Mouse (Mus musculus) liver, embryonic 13.5 days (tissue): ENCODE measurements at regions not wholly inside any gene's neighbourhood (a gene's known extent, or its start where the extent isn't known, plus 50 kb on each side); places are given as distances from the start of the nearest gene placed in this dataset.
"Not testable (repeated sequence)": the region's sequence is repeated elsewhere in the genome, so short reads cannot be mapped to it uniquely, and the experiment has no call there.

ENCODE experiments used
- ATAC-seq: fragments of 200-750 bp; cut with Nextera tagmentation; 2 replicates; pipeline ENCODE4 v1.8.0; 2017; ENCODE audit warnings: low read depth, mild to moderate bottlenecking, moderate number of reproducible peaks, moderate library complexity
- DNase-seq: peaks from one replicate; pipeline ENCODE4 v3.0.0; 2022
- H3K27ac ChIP-seq: fragments of 300-500 bp; sonication (generic); 2 replicates; pipeline ENCODE4 v1.5.1; 2015; ENCODE audit warnings: moderate library complexity, mild to moderate bottlenecking, inconsistent platforms
- H3K27me3 ChIP-seq: fragments of 300-500 bp; sonication (generic); 2 replicates; pipeline ENCODE4 v1.6.1; 2015; ENCODE audit warnings: mild to moderate bottlenecking, inconsistent platforms
- H3K36me3 ChIP-seq: fragments of 300-500 bp; sonication (generic); 2 replicates; pipeline ENCODE4 v1.6.1; 2015; ENCODE audit warnings: mild to moderate bottlenecking, inconsistent platforms
- H3K4me1 ChIP-seq: fragments of 300-500 bp; sonication (generic); replicated peaks from 2 replicates; pipeline ENCODE4 v1.6.1; 2015; ENCODE audit warnings: inconsistent platforms
- H3K4me2 ChIP-seq: fragments of 300-500 bp; sonication (generic); 2 replicates; pipeline ENCODE4 v1.6.1; 2015; ENCODE audit warnings: inconsistent platforms, mild to moderate bottlenecking, moderate library complexity
- H3K4me3 ChIP-seq: fragments of 300-500 bp; sonication (generic); replicated peaks from 2 replicates; pipeline ENCODE4 v1.5.1; 2015; ENCODE audit warnings: mild to moderate bottlenecking, inconsistent platforms
- H3K9ac ChIP-seq: fragments of 300-500 bp; sonication (generic); 2 replicates; pipeline ENCODE4 v1.6.1; 2015; ENCODE audit warnings: mild to moderate bottlenecking, inconsistent platforms
- H3K9me3 ChIP-seq: fragments of 300-500 bp; sonication (generic); replicated peaks from 2 replicates; pipeline ENCODE4 v1.6.1; 2016; ENCODE audit warnings: inconsistent platforms
- WGBS: fragments of 180-500 bp; shearing (Covaris S2); methylation state at CpG from one replicate; pipeline ENCODE4 v1.1.7; 2015; ENCODE audit not compliant: insufficient replicate concordance; 5-methylcytosine and 5-hydroxymethylcytosine counted together

GRCm38 (mm10) chr5:78075203-78075602, 667.4 kb upstream of the Igfbp7 start:
- DNase-seq (no peak), ATAC-seq (no peak)
- H3K27ac ChIP-seq: no peak overlapping the region
- H3K27me3 ChIP-seq: no peaks in the 10 kb centered on the region
- no peak overlapping the region for H3K4me2 ChIP-seq
- H3K4me3 ChIP-seq: no peak overlapping the region
- no peaks in the 10 kb centered on the region for H3K4me1 ChIP-seq
- 36% methylated on average over 1 of the region's 1 CpGs for WGBS
- H3K9ac ChIP-seq: no peak overlapping the region
- H3K9me3 ChIP-seq: no peaks in the 10 kb centered on the region
- H3K36me3 ChIP-seq: no peaks in the 10 kb centered on the region

DNA sequence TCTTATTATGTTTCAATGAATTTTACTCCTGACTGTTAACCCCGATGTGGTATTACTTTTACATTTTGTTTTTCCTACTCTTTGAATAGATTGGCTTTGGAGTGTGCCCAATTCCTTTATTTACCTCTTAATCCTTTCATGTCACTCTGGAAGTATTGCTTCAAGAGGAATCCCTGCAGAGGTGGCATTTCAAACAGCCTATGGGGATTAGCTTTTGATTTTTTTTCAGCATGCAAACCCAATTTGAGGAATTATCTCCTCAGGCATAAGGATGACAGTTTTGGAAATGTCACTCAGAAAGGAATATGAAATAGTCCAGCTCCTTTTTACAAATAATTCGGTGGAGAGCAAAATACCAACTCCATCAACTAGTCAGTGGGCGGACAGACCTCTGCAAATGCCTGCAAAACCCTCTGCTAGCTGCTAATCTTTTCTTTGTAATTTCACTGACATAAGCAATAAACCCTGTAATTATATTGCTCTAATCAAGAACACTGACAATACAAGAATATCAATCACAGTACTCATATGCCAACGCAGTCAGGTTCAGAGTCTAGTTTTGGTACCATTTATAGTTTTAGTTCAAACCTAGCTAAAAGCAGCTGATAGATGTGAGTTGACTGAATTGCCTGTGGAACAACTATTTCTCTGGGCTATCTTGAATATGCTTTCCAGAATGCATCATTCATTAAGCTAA, 624.9 kb upstream of the Igfbp7 start:
- ATAC-seq: no peak

DNA sequence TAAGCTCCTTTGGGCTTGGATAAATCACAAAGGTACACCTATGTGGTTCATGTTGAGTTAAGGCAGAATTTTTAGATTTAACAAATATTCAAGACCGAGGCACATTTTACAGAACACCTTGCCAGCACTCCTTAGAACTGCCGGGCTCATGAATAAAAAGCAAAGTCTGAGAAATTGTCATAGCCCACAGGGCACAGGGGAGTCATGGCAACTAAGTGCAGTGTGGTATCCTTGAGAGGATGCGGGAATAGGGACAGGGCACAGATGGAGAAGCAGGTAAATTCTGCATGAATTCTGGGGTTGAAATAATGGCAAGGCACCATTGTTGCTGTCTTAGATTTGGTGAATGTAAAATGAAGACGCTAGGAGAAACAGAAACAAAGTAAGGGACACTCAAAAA, 609.7 kb upstream of the Igfbp7 start:
- Histone ChIP-seq H3K27ac (no peak overlapping the region), H3K27me3 (no peaks in the 10 kb centered on the region), H3K9ac (no peak overlapping the region), H3K4me1 (no peaks in the 10 kb centered on the region), H3K4me3 (no peak overlapping the region), H3K4me2 (no peak overlapping the region), H3K9me3 (no peaks in the 10 kb centered on the region), H3K36me3 (no peaks in the 10 kb centered on the region)
- ATAC-seq (no peak), DNase-seq (no peak)
- 68% methylated on average over 4 of the region's 4 CpGs for WGBS

More for the DNA sequence above, 624.9 kb upstream of the Igfbp7 start:
- H3K27ac ChIP-seq: no peak overlapping the region
- no peaks in the 10 kb centered on the region for H3K27me3 ChIP-seq
- H3K4me1 ChIP-seq: no peaks in the 10 kb centered on the region
- no peaks in the 10 kb centered on the region for H3K36me3 ChIP-seq
- H3K4me2 ChIP-seq: no peak overlapping the region
- H3K4me3 ChIP-seq: no peak overlapping the region
- no peak overlapping the region for H3K9ac ChIP-seq
- no peak for DNase-seq
- no peaks in the 10 kb centered on the region for H3K9me3 ChIP-seq
- 52% methylated on average over 4 of the region's 4 CpGs for WGBS

GRCm38 (mm10) chr5:77986449-77987047, 578.7 kb upstream of the Igfbp7 start:
- DNase-seq (no peak), ATAC-seq (no peak)
- 58% methylated on average over 10 of the region's 10 CpGs for WGBS
- no peaks in the 10 kb centered on the region for H3K4me1 ChIP-seq
- H3K27ac ChIP-seq: no peak overlapping the region
- H3K36me3 ChIP-seq: no peaks in the 10 kb centered on the region
- no peaks in the 10 kb centered on the region for H3K9me3 ChIP-seq
- no peak overlapping the region for H3K9ac ChIP-seq
- H3K27me3 ChIP-seq: no peaks in the 10 kb centered on the region
- no peak overlapping the region for H3K4me2 ChIP-seq
- no peak overlapping the region for H3K4me3 ChIP-seq

GRCm38 (mm10) chr5:77985269-77985668, 577.4 kb upstream of the Igfbp7 start:
- H3K4me2 ChIP-seq: no peak overlapping the region
- H3K36me3 ChIP-seq: no peaks in the 10 kb centered on the region
- H3K9me3 ChIP-seq: no peaks in the 10 kb centered on the region
- ATAC-seq: no peak
- no peaks in the 10 kb centered on the region for H3K27me3 ChIP-seq
- no peak overlapping the region for H3K27ac ChIP-seq
- no peak overlapping the region for H3K9ac ChIP-seq
- no peak overlapping the region for H3K4me3 ChIP-seq
- no peak for DNase-seq
- no peaks in the 10 kb centered on the region for H3K4me1 ChIP-seq
- WGBS: 66% methylated on average over 1 of the region's 1 CpGs

DNA sequence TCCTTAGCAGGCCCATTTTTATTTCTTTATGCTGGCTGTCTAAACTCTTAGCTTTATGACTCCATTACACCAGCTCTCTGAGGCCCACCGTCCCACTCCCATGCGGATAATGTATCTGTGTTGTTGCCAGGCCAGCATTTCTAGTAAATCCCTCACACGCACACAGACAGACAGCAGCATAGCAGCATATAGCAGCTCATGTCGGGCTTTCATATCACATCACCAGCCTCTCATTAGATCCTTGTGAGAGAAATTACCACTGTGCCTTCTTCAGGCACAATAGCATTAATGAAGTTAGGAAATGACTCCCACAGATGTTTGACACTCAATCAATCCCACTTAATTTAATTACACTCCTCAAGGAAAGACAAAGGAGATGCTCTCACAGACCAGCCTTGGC, 532.2 kb upstream of the Igfbp7 start:
- H3K9me3 ChIP-seq, H3K9ac ChIP-seq, H3K36me3 ChIP-seq, H3K4me1 ChIP-seq, H3K27me3 ChIP-seq, DNase-seq, H3K27ac ChIP-seq, H3K4me3 ChIP-seq, H3K4me2 ChIP-seq, ATAC-seq: not testable (repeated sequence)
- WGBS: 74% methylated on average over 4 of the region's 4 CpGs

DNA sequence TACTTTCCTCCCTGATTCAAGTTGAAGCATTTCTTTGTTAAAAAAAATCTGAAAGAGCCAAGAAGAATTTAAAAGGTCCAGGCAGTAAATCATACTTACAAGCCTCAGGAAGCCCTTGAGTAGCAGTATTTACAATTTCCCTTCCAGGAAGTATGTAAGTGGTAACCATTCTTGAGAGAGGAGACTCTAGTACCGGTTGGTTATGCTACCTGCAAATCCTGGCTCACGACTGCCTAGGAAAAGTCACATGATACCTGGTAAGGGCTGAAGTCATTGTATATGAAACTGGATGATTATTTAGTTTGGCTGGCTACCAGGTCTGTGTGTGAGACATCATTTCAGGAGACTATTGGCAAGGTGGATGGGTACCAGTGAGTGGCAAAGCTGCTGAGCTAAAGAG, 524.0 kb upstream of the Igfbp7 start:
- ATAC-seq: no peak
- DNase-seq: no peak
- no peak overlapping the region for H3K27ac ChIP-seq
- no peaks in the 10 kb centered on the region for H3K9me3 ChIP-seq
- no peak overlapping the region for H3K4me3 ChIP-seq
- H3K9ac ChIP-seq: no peak overlapping the region
- H3K4me2 ChIP-seq: no peak overlapping the region
- no peaks in the 10 kb centered on the region for H3K27me3 ChIP-seq
- WGBS: 69% methylated on average over 2 of the region's 2 CpGs
- H3K36me3 ChIP-seq: no peaks in the 10 kb centered on the region
- no peaks in the 10 kb centered on the region for H3K4me1 ChIP-seq

DNA sequence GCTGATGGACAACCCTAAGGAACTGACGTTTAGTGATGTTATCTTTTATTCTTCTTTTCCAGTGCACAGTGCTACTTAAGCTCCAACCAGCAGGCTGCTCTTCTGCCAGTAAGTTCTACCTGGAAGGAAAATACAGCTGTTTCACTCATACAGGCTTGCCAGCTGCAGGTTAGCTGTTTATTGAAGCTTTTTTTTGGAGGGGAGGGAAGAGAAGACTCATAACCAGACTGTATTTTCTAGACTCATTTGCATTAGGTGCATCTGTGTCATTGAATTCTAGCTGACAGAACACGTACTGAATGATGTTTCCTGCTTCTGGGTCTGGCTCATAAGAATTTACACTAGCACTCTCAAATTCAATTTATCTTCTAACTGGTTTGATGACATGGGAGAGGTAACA, 513.3 kb upstream of the Igfbp7 start:
- Histone ChIP-seq H3K36me3 (no peaks in the 10 kb centered on the region), H3K27ac (no peak overlapping the region), H3K4me2 (no peak overlapping the region), H3K27me3 (no peaks in the 10 kb centered on the region), H3K9ac (no peak overlapping the region), H3K4me3 (no peak overlapping the region), H3K4me1 (no peaks in the 10 kb centered on the region), H3K9me3 (0 out of 2 replicates have a peak, but pooled peaks cover 4% of the 10 kb centered on the region)
- 54% methylated on average over 2 of the region's 2 CpGs for WGBS
- DNase-seq (no peak), ATAC-seq (no peak)

- Histone ChIP-seq H3K4me2 (no peak overlapping the region), H3K27me3 (no peaks in the 10 kb centered on the region), H3K36me3 (no peaks in the 10 kb centered on the region), H3K4me1 (no peaks in the 10 kb centered on the region), H3K27ac (no peak overlapping the region), H3K9ac (no peak overlapping the region), H3K9me3 (no peaks in the 10 kb centered on the region), H3K4me3 (no peak overlapping the region)
- no peak for ATAC-seq
- WGBS: 47% methylated on average over 7 of the region's 7 CpGs
- DNase-seq: no peak
Observed at GRCm38 (mm10) chr5:77917086-77917676, 509.3 kb upstream of the Igfbp7 start.

DNA sequence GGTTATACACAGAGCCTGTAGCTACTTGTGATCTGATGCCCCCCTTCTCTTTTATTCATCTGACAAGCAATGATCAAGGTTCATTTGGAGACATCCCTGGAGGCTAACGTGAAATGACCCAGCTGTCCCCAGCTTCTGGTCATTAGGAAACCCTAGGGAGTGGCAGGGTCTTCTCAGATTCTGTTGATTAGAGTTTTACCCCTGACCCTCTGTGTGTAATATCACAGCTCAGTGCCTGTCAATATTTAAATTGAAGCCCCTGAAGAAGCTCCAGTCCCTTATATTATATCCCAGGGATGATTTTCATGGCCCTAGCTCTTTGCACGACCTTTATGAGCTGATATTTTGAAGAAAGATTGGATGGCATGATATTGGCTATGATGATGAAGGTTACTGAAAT, 508.5 kb upstream of the Igfbp7 start:
- no peak for DNase-seq
- no peak overlapping the region for H3K9ac ChIP-seq
- no peak for ATAC-seq
- no peaks in the 10 kb centered on the region for H3K36me3 ChIP-seq
- no peaks in the 10 kb centered on the region for H3K27me3 ChIP-seq
- H3K9me3 ChIP-seq: no peaks in the 10 kb centered on the region
- no peak overlapping the region for H3K27ac ChIP-seq
- H3K4me2 ChIP-seq: no peak overlapping the region
- H3K4me3 ChIP-seq: no peak overlapping the region
- WGBS: 35% methylated on average over 2 of the region's 2 CpGs
- H3K4me1 ChIP-seq: no peaks in the 10 kb centered on the region

DNA sequence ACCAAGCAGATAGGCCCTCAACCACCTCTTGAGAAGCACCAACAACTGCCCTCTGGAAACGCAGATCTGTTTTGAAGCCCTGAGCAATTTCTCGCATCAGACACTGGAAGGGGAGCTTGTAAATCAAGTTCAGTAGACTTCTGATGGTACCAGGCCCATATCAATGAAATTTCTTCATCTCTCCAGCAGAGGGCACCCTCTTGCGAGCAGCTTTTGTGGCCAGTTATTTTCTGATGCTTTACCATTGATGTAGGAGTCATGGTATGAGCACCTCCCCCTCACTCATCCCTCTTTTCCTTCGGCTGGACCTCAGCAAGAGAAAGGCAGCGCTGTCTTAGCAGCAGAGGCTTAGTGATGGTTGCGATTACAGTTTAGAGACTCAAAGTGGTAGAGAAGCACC, 501.4 kb upstream of the Igfbp7 start:
- Histone ChIP-seq H3K4me1 (no peaks in the 10 kb centered on the region), H3K9ac (no peak overlapping the region), H3K4me2 (no peak overlapping the region), H3K9me3 (no peaks in the 10 kb centered on the region), H3K36me3 (no peaks in the 10 kb centered on the region), H3K4me3 (no peak overlapping the region), H3K27ac (no peak overlapping the region), H3K27me3 (no peaks in the 10 kb centered on the region)
- ATAC-seq (no peak), DNase-seq (no peak)
- 42% methylated on average over 6 of the region's 6 CpGs for WGBS

GRCm38 (mm10) chr5:77892024-77892423, 484.2 kb upstream of the Igfbp7 start:
- not testable (repeated sequence) for H3K9me3 ChIP-seq, H3K36me3 ChIP-seq, H3K27ac ChIP-seq, ATAC-seq, DNase-seq, H3K4me2 ChIP-seq, H3K4me3 ChIP-seq, H3K4me1 ChIP-seq, H3K9ac ChIP-seq, H3K27me3 ChIP-seq
- 43% methylated on average over 2 of the region's 2 CpGs for WGBS
